Mouse (Mus musculus): ENCODE data around the gene Olfr711. TPM values are rescaled to one million over a fixed set of nuclear protein-coding genes. Genes with fewer than 3 reads are reported as not detected.
"Not testable (repeated sequence)": the region's sequence is repeated elsewhere in the genome, so short reads cannot be mapped to it uniquely, and the experiment has no call there.

Olfr711 gene
- total RNA-seq (2014; rRNA removed), result not detected in 2 replicates
- polyA plus RNA-seq (2015; fragmentation: Nextera tagmentation; extraction: Ambion mirVana), result not detected in 2 replicates

- Histone ChIP-seq H3K4me2 (ENCODE audit: low read depth, low read length, poor library complexity, severe bottlenecking) (no peak within 1 kb of the TSS), H3K27me3 (ENCODE audit: insufficient read depth, low read length) (no peaks in the 10 kb centered on the region), H3K9ac (replicated peaks; ENCODE audit: low read length, poor library complexity, severe bottlenecking) (no peak within 1 kb of the TSS), H3K4me1 (ENCODE audit: insufficient read depth, low read length) (no peaks in the 10 kb centered on the region), H3K27ac (ENCODE audit: low read depth, low read length) (no peak within 1 kb of the TSS), H3K36me3 (ENCODE audit: insufficient read depth, low read length) (no peaks in the 10 kb centered on the region), H3K4me3 (ENCODE audit: low read depth, low read length) (no peak within 1 kb of the TSS), H3K9me3 (ENCODE audit: low read length) (no peaks in the 10 kb centered on the region)
- no peak for ATAC-seq (ENCODE audit: low FRiP score)
- DNase-seq (ENCODE audit: low spot score), result no peak
- 67% methylated on average over 1 of the region's 1 CpGs for WGBS
- TF ChIP-seq CTCF (IDR thresholded peaks at IDR 0.05), result no peak
Observed at GRCm38 (mm10) chr7:106975353-106975752, at the start of gene Olfr711. Gene Olfr711 (minus strand): TSS chr7:106975453.

- Histone ChIP-seq H3K4me1 (ENCODE audit: insufficient read depth, low read length) (no peaks in the 10 kb centered on the region), H3K27me3 (ENCODE audit: insufficient read depth, low read length) (no peaks in the 10 kb centered on the region), H3K27ac (ENCODE audit: low read depth, low read length) (no peak within 1 kb of the TSS), H3K9me3 (ENCODE audit: low read length) (0 out of 2 replicates have a peak, but pooled peaks cover 5% of the 10 kb centered on the region), H3K4me3 (ENCODE audit: low read depth, low read length) (no peak within 1 kb of the TSS), H3K36me3 (ENCODE audit: insufficient read depth, low read length) (no peaks in the 10 kb centered on the region), H3K4me2 (ENCODE audit: low read depth, low read length, poor library complexity, severe bottlenecking) (no peak within 1 kb of the TSS), H3K9ac (replicated peaks; ENCODE audit: low read length, poor library complexity, severe bottlenecking) (no peak within 1 kb of the TSS)
- WGBS, result 55% methylated on average over 1 of the region's 1 CpGs
- no peak for TF ChIP-seq CTCF (IDR thresholded peaks at IDR 0.05)
- ATAC-seq (ENCODE audit: low FRiP score) (no peak), DNase-seq (ENCODE audit: low spot score) (no peak)
Observed at GRCm38 (mm10) chr7:107005972-107006371, 30.7 kb upstream of the Olfr711 start, which contains the start of gene Olfr2. Gene Olfr2 (minus strand): TSS chr7:107006072.

GRCm38 (mm10) chr7:107004169-107004568 is 28.9 kb upstream of the Olfr711 start:
- no peak for TF ChIP-seq CTCF (IDR thresholded peaks at IDR 0.05)
- DNase-seq (ENCODE audit: low spot score) (no peak), ATAC-seq (ENCODE audit: low FRiP score) (no peak)
- H3K4me3 ChIP-seq (ENCODE audit: low read depth, low read length), result no peak overlapping the region
- 0 out of 2 replicates have a peak, but pooled peaks cover 6% of the 10 kb centered on the region for H3K9me3 ChIP-seq (ENCODE audit: low read length)
- H3K4me2 ChIP-seq (ENCODE audit: low read depth, low read length, poor library complexity, severe bottlenecking), result no peak overlapping the region
- no peak overlapping the region for H3K9ac ChIP-seq (replicated peaks; ENCODE audit: low read length, poor library complexity, severe bottlenecking)
- no peaks in the 10 kb centered on the region for H3K27me3 ChIP-seq (ENCODE audit: insufficient read depth, low read length)
- no peak overlapping the region for H3K27ac ChIP-seq (ENCODE audit: low read depth, low read length)
- no peaks in the 10 kb centered on the region for H3K36me3 ChIP-seq (ENCODE audit: insufficient read depth, low read length)
- 63% methylated on average over 3 of the region's 3 CpGs for WGBS
- no peaks in the 10 kb centered on the region for H3K4me1 ChIP-seq (ENCODE audit: insufficient read depth, low read length)

GRCm38 (mm10) chr7:107000798-107001197 is 25.5 kb upstream of the Olfr711 start:
- DNase-seq (ENCODE audit: low spot score) (no peak), ATAC-seq (ENCODE audit: low FRiP score) (no peak)
- Histone ChIP-seq H3K36me3 (ENCODE audit: insufficient read depth, low read length) (no peaks in the 10 kb centered on the region), H3K4me2 (ENCODE audit: low read depth, low read length, poor library complexity, severe bottlenecking) (no peak overlapping the region), H3K4me1 (ENCODE audit: insufficient read depth, low read length) (no peaks in the 10 kb centered on the region), H3K27me3 (ENCODE audit: insufficient read depth, low read length) (no peaks in the 10 kb centered on the region), H3K27ac (ENCODE audit: low read depth, low read length) (no peak overlapping the region), H3K9me3 (ENCODE audit: low read length) (0 out of 2 replicates have a peak, but pooled peaks cover 6% of the 10 kb centered on the region), H3K4me3 (ENCODE audit: low read depth, low read length) (no peak overlapping the region), H3K9ac (replicated peaks; ENCODE audit: low read length, poor library complexity, severe bottlenecking) (no peak overlapping the region)
- WGBS, result 87% methylated on average over 7 of the region's 7 CpGs
- TF ChIP-seq CTCF (IDR thresholded peaks at IDR 0.05), result no peak

GRCm38 (mm10) chr7:106985236-106985635 is 10.0 kb upstream of the Olfr711 start:
- Histone ChIP-seq H3K4me2 (ENCODE audit: low read depth, low read length, poor library complexity, severe bottlenecking) (no peak overlapping the region), H3K9me3 (ENCODE audit: low read length) (peaks cover 4% of the 10 kb centered on the region; the same call in 1 of the 2 replicates), H3K9ac (replicated peaks; ENCODE audit: low read length, poor library complexity, severe bottlenecking) (no peak overlapping the region), H3K27me3 (ENCODE audit: insufficient read depth, low read length) (no peaks in the 10 kb centered on the region), H3K36me3 (ENCODE audit: insufficient read depth, low read length) (no peaks in the 10 kb centered on the region), H3K27ac (ENCODE audit: low read depth, low read length) (no peak overlapping the region), H3K4me1 (ENCODE audit: insufficient read depth, low read length) (no peaks in the 10 kb centered on the region), H3K4me3 (ENCODE audit: low read depth, low read length) (no peak overlapping the region)
- TF ChIP-seq CTCF (IDR thresholded peaks at IDR 0.05), result no peak
- DNase-seq (ENCODE audit: low spot score) (no peak), ATAC-seq (ENCODE audit: low FRiP score) (no peak)
- WGBS, result 86% methylated on average over 3 of the region's 3 CpGs

GRCm38 (mm10) chr7:106967503-106967902 is 7.8 kb downstream of the Olfr711 start:
- not testable (repeated sequence) for H3K4me1 ChIP-seq (ENCODE audit: insufficient read depth, low read length); H3K4me2 ChIP-seq (ENCODE audit: low read depth, low read length, poor library complexity, severe bottlenecking); H3K27me3 ChIP-seq (ENCODE audit: insufficient read depth, low read length); H3K4me3 ChIP-seq (ENCODE audit: low read depth, low read length); DNase-seq (ENCODE audit: low spot score); ATAC-seq (ENCODE audit: low FRiP score); H3K36me3 ChIP-seq (ENCODE audit: insufficient read depth, low read length); H3K9ac ChIP-seq (replicated peaks; ENCODE audit: low read length, poor library complexity, severe bottlenecking); H3K27ac ChIP-seq (ENCODE audit: low read depth, low read length); H3K9me3 ChIP-seq (ENCODE audit: low read length)
- TF ChIP-seq CTCF (IDR thresholded peaks at IDR 0.05), result peak; percentile 21; the same call in 1 of the 2 replicates

All from midbrain, postnatal 0 days (tissue).